Mouse (Mus musculus) forebrain, embryonic 12.5 days (tissue): ENCODE data around the gene Col1a1. TPM values are rescaled to one million over a fixed set of nuclear protein-coding genes. Genes with fewer than 3 reads are reported as not detected.
A peak's percentile ranks its signal among the peaks of the same experiment; 100 is the strongest.

Experiments used
- ATAC-seq: fragments of 200-750 bp; cut with Nextera tagmentation; 2 replicates; pipeline ENCODE4 v1.8.0; 2017; ENCODE audit warnings: moderate TSS enrichment; ENCODE audit not compliant: low FRiP score
- H3K27ac ChIP-seq: fragments of 300-500 bp; sonication (generic); 2 replicates; pipeline ENCODE4 v1.5.1; 2016; ENCODE audit warnings: mild to moderate bottlenecking
- H3K27me3 ChIP-seq: fragments of 300-500 bp; sonication (generic); 2 replicates; pipeline ENCODE4 v1.6.1; 2016; ENCODE audit warnings: mild to moderate bottlenecking
- H3K36me3 ChIP-seq: fragments of 300-500 bp; sonication (generic); replicated peaks from 2 replicates; pipeline ENCODE4 v1.6.1; 2016; ENCODE audit warnings: mild to moderate bottlenecking
- H3K4me1 ChIP-seq: fragments of 300-500 bp; sonication (generic); 2 replicates; pipeline ENCODE4 v1.6.1; 2016
- H3K4me2 ChIP-seq: fragments of 300-500 bp; sonication (generic); 2 replicates; pipeline ENCODE4 v1.6.1; 2016; ENCODE audit warnings: mild to moderate bottlenecking, moderate library complexity
- H3K4me3 ChIP-seq: fragments of 300-500 bp; sonication (generic); replicated peaks from 2 replicates; pipeline ENCODE4 v1.5.1; 2016; ENCODE audit warnings: mild to moderate bottlenecking
- H3K9ac ChIP-seq: fragments of 300-500 bp; sonication (generic); 2 replicates; pipeline ENCODE4 v1.6.1; 2016; ENCODE audit warnings: mild to moderate bottlenecking
- H3K9me3 ChIP-seq: fragments of 300-500 bp; sonication (generic); 2 replicates; pipeline ENCODE4 v1.6.1; 2016
- WGBS: fragments of 180-500 bp; shearing (Covaris S2); methylation state at CpG from one replicate; pipeline ENCODE4 v1.1.7; 2016; 5-methylcytosine and 5-hydroxymethylcytosine counted together
- polyA plus RNA-seq: library from polyadenylated mRNA; unstranded; fragments of >200 nt; fragmentation: Nextera tagmentation; extraction: Ambion mirVana; gene quantifications from 2 replicates; pipeline ENCODE4 v1.2.1, GENCODE M21; 2016

Gene Col1a1
- polyA plus RNA-seq, 1 experiment from 2014 or later = 267 TPM

DNA sequence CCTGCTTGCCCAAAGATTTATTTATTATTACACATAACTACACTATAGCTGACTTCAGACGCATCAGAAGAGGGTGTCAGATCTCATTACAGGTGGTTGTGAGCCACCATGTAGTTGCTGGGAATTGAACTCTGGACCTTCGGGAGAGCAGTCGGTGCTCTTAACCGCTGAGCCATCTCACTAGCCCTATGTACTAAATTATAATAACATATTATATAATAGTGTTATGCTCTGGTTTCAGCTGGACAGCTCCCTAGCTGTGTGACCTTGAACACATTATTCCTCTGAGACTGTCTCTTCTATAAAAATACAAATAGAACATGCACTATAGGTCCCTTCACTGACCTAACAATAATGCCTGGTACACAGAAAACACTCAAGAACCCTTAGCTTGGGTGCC is 11.0 kb upstream of the Col1a1 start:
- H3K9me3 ChIP-seq = no peaks in the 10 kb centered on the region
- no peaks in the 10 kb centered on the region for H3K36me3 ChIP-seq
- H3K9ac ChIP-seq = no peak overlapping the region
- H3K4me2 ChIP-seq = no peak overlapping the region
- peaks cover 8% of the 10 kb centered on the region; the same call in 1 of the 2 replicates for H3K27me3 ChIP-seq
- no peak overlapping the region for H3K27ac ChIP-seq
- no peak overlapping the region for H3K4me3 ChIP-seq
- ATAC-seq = no peak
- WGBS = 95% methylated on average over 4 of the region's 4 CpGs
- H3K4me1 ChIP-seq = peaks cover 17% of the 10 kb centered on the region

DNA sequence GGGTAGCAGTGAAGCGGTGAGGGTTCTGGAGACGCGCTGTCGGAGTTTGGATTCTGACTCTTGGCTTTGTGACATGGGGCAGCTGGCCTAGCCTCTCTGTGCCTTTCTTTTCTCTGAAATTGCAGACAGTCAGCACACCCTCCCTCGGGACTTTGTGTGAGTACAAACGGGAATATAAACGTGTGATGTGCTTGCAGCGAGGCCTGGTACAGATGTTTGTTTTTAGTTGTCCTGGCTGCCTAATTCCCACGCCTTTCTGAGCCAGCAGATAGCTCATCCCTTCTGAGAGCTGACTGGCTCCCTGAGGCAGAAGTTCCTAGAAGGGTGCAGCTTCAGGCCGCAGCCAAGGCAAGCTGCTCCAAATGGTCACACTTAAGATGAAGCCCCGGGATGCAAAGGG is 9.6 kb upstream of the Col1a1 start:
- Histone ChIP-seq H3K4me1 (peaks cover 17% of the 10 kb centered on the region), H3K4me3 (no peak overlapping the region), H3K36me3 (no peaks in the 10 kb centered on the region), H3K4me2 (no peak overlapping the region), H3K9me3 (no peaks in the 10 kb centered on the region), H3K9ac (no peak overlapping the region), H3K27ac (no peak overlapping the region), H3K27me3 (0 out of 2 replicates have a peak, but pooled peaks cover 14% of the 10 kb centered on the region)
- ATAC-seq = no peak
- WGBS = 84% methylated on average over 11 of the region's 11 CpGs

DNA sequence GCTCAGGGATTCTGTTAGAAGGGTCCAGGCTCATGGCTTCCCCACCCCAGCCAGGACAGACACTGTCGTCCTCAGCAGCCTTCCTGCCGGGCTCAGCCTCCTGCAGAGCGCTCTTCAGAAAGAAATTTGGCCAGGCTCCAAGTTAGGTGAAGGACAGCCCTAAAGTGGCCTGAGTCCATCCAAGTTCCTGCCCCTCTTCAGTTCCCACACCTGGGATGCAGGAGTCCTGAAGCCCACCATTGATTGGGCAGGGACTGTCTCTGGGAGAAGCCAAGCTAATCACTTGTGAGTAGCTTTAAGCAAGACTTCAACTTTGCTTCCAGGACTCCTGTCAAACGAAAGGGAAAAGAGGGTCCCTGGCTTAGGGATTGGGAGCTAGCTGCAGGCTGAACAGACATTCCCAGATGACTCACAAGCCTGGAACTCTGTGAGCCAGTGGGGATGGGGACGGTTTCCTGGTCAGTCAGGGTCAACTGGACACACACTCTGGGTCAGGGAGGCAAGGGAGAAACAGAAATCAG is 8.2 kb upstream of the Col1a1 start:
- 27% methylated on average over 5 of the region's 5 CpGs for WGBS
- H3K27ac ChIP-seq = no peak overlapping the region
- H3K36me3 ChIP-seq = no peaks in the 10 kb centered on the region
- H3K9me3 ChIP-seq = no peaks in the 10 kb centered on the region
- H3K27me3 ChIP-seq = peaks cover 26% of the 10 kb centered on the region
- no peak for ATAC-seq
- H3K4me2 ChIP-seq = no peak overlapping the region
- H3K4me3 ChIP-seq = no peak overlapping the region
- H3K9ac ChIP-seq = no peak overlapping the region
- peaks cover 17% of the 10 kb centered on the region for H3K4me1 ChIP-seq

DNA sequence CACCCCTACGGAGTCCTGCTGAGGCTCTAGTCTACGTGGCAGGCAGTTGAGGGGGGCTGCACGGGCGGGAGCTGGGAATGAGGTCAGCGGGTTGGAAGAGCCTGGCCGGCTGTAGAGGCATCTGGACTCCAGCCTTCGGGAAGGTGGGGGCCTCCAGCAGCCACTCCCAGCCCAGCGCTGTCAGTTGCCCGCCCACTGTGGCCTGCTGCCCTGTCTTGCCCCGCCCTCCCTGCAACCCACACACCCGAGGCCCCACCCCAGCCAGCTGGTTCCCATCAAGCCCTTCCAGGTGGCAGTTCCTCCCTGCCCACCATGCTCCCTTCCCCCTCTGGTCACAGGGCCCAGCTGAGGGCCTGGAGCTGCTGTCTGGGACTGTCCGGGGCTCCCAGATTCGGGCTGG is 7.2 kb upstream of the Col1a1 start:
- Histone ChIP-seq H3K36me3 (no peaks in the 10 kb centered on the region), H3K4me2 (peak overlapping the region; percentile 34), H3K27ac (peak overlapping the region; percentile 37; the same call in 1 of the 2 replicates), H3K4me1 (peaks cover 17% of the 10 kb centered on the region), H3K27me3 (peaks cover 36% of the 10 kb centered on the region), H3K9ac (no peak overlapping the region), H3K4me3 (no peak overlapping the region), H3K9me3 (no peaks in the 10 kb centered on the region)
- 6% methylated on average over 13 of the region's 13 CpGs for whole genome bisulfite sequencing
- peak; percentile 87 for ATAC-seq

DNA sequence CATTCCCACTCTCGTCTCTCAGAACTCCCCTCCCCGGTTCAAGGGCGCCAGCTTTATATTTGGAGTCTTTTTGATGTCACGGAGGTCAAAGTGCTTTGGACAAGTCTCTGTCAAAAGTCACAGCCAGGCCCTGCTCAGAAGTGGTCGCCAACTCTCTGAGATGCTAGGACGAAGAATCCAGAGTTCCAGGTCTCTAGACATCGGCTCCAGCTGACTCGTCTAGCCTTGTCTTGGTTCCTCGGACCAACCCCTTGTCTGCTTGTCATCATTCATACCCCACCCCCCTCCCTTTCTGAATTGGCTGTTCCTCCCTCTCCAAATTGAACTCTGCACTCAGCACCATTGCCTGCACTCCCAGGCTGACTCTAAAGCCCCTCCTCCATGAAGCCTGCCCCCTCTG is 6.4 kb upstream of the Col1a1 start:
- WGBS = 60% methylated on average over 9 of the region's 9 CpGs
- Histone ChIP-seq H3K36me3 (no peaks in the 10 kb centered on the region), H3K9me3 (no peaks in the 10 kb centered on the region), H3K27ac (no peak overlapping the region), H3K27me3 (peaks cover 43% of the 10 kb centered on the region), H3K9ac (no peak overlapping the region), H3K4me2 (no peak overlapping the region), H3K4me1 (peaks cover 17% of the 10 kb centered on the region), H3K4me3 (no peak overlapping the region)
- ATAC-seq = no peak

DNA sequence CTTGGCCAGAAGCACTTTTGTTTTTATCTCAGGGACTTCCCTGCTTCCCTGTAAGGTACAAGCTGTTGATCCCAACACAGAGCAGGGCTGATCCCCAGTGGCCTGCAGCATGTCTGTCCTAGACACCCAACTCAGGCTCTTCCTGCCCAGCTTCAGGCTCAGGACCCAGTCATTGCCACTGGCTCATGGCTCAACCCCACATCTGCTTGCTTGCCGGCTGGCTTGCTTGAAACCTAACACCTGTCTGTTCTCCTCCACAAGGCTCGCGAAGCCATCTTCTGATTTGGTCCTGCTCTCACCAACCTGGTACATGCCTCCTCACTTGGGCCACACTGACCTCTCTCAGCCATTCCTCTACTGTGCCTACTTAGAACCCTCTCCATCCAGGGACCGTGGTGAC is 5.9 kb upstream of the Col1a1 start:
- H3K4me3 ChIP-seq = no peak overlapping the region
- H3K4me2 ChIP-seq = no peak overlapping the region
- WGBS = 57% methylated on average over 4 of the region's 4 CpGs
- no peak overlapping the region for H3K9ac ChIP-seq
- ATAC-seq = no peak
- H3K27ac ChIP-seq = no peak overlapping the region
- peaks cover 17% of the 10 kb centered on the region for H3K4me1 ChIP-seq
- H3K36me3 ChIP-seq = no peaks in the 10 kb centered on the region
- no peaks in the 10 kb centered on the region for H3K9me3 ChIP-seq
- H3K27me3 ChIP-seq = peaks cover 49% of the 10 kb centered on the region

DNA sequence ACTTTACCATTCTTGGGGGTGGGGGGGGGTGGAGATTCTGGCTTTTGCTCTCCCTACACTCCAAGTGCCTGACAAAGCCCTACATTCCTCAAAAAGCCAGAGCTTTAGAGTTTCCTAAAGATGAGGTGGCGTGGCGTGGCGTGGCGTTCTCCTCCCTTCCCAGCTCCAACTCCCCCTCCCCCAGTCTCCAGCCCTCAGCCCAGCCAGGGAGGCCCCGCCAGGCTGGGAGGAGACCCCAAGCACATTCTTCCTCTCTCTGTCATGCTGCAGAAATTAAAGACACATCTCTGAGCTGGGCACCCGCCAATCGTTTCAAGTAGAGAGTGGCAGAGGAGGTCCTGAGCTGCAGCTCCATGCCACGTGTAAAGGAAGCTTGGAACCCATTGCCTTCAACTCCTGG is 2.4 kb upstream of the Col1a1 start:
- Histone ChIP-seq H3K27ac (no peak overlapping the region), H3K4me3 (no peak overlapping the region), H3K4me2 (no peak overlapping the region), H3K27me3 (peaks cover 74% of the 10 kb centered on the region), H3K9me3 (no peaks in the 10 kb centered on the region), H3K4me1 (peaks cover 28% of the 10 kb centered on the region), H3K9ac (no peak overlapping the region), H3K36me3 (no peaks in the 10 kb centered on the region)
- ATAC-seq = no peak
- WGBS = 16% methylated on average over 8 of the region's 8 CpGs

DNA sequence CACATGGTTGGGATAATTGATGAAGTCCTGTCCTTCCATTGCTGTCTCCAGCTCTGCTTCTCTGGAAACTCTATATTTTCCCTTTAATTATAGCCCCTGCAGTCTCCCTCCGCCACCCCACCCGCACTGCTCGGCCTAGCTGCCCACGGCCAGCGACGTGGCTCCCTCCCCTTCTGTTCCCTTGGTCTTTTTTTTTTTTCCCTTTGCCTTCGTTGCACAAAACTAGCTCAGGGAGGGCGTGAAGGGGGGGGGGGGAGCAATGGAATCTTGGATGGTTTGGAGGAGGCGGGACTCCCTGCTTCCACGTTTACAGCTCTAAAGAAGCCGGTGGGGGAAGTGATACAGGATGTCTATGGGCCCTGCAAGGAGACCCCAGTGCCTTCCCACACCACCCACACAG is 1.5 kb upstream of the Col1a1 start:
- 24% methylated on average over 11 of the region's 11 CpGs for WGBS
- Histone ChIP-seq H3K4me2 (no peak overlapping the region), H3K27ac (no peak overlapping the region), H3K27me3 (peaks cover 83% of the 10 kb centered on the region), H3K36me3 (no peaks in the 10 kb centered on the region), H3K9me3 (no peaks in the 10 kb centered on the region), H3K9ac (no peak overlapping the region), H3K4me1 (peaks cover 19% of the 10 kb centered on the region), H3K4me3 (no peak overlapping the region)
- ATAC-seq = no peak

DNA sequence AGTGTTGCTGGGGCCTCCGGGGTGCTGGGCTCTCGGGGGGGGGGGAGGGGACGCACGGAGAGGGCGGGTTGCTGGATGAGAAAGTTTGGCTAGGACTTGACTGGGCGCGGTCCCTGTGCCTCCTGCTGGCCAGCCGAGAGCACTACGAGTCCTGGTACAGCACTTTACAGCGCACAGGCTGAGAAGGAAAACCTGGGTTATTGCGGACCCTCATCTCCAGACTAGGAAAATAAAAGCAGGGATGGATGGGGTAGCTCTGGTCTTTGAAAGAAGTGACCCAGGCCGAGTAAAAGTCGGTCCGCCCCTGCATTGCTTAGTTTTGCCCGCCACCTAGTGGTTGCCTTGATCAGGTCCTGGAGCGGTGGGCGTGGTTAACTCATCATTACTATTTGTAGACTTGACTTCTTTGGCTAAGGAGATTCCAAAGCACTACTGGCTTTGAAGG is 849 bp downstream of the Col1a1 start:
- ATAC-seq = peak; percentile 83
- H3K4me3 ChIP-seq = peak overlapping the region; percentile 35
- peaks cover 15% of the 10 kb centered on the region for H3K4me1 ChIP-seq
- peak overlapping the region; percentile 59 for H3K4me2 ChIP-seq
- H3K36me3 ChIP-seq = no peaks in the 10 kb centered on the region
- 0% methylated on average over 17 of the region's 17 CpGs for WGBS
- no peak overlapping the region for H3K27ac ChIP-seq
- 0 out of 2 replicates have a peak overlapping the region, but pooled peaks have one; percentile 17 for H3K9ac ChIP-seq
- H3K27me3 ChIP-seq = peaks cover 98% of the 10 kb centered on the region
- H3K9me3 ChIP-seq = no peaks in the 10 kb centered on the region

DNA sequence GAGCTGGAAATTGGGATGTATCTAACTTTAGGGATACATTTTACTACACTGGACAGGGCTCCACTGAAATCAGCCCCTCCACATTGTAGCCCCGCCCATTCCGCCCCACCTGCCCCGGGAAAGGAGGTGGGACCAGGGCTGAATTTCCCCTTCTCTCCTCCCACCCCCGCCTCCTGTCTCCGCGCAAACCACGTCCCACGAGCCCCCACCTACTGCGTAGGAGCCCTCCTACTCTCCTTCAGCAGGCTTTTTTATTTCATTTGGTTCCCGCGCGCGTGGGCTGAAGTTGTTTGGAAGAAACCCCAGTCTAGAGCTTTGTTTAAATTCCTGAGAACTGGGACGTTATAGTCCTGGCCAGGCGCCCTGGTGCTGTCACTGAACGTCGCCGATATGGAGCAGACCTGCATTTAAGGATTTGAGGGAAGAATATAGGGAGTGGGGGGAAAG is 1.3 kb downstream of the Col1a1 start:
- peak; percentile 31 for ATAC-seq
- no peak overlapping the region for H3K9ac ChIP-seq
- no peaks in the 10 kb centered on the region for H3K9me3 ChIP-seq
- no peak overlapping the region for H3K27ac ChIP-seq
- WGBS = 2% methylated on average over 18 of the region's 18 CpGs
- H3K36me3 ChIP-seq = no peaks in the 10 kb centered on the region
- peaks cover 98% of the 10 kb centered on the region for H3K27me3 ChIP-seq
- H3K4me3 ChIP-seq = peak overlapping the region; percentile 35
- H3K4me2 ChIP-seq = peak overlapping the region; percentile 59
- H3K4me1 ChIP-seq = peaks cover 15% of the 10 kb centered on the region

DNA sequence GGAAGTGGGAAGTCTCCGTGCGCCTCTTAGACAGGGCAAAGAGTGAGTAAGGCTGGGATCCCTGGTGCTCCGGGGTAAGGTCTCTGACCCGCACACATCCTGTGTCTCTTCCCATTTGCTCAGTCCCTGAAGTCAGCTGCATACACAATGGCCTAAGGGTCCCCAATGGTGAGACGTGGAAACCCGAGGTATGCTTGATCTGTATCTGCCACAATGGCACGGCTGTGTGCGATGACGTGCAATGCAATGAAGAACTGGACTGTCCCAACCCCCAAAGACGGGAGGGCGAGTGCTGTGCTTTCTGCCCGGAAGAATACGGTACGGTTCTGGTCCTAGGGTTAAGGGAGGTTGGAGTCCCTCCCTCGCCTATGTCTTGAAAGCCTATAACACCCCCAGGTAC is 1.8 kb downstream of the Col1a1 start:
- peaks cover 15% of the 10 kb centered on the region for H3K4me1 ChIP-seq
- peak; percentile 18; the same call in 1 of the 2 replicates for ATAC-seq
- peaks cover 97% of the 10 kb centered on the region for H3K27me3 ChIP-seq
- no peaks in the 10 kb centered on the region for H3K9me3 ChIP-seq
- peak overlapping the region; percentile 59 for H3K4me2 ChIP-seq
- WGBS = under 1% methylated on average over 15 of the region's 15 CpGs
- no peak overlapping the region for H3K27ac ChIP-seq
- H3K4me3 ChIP-seq = peak overlapping the region; percentile 35
- no peak overlapping the region for H3K9ac ChIP-seq
- no peaks in the 10 kb centered on the region for H3K36me3 ChIP-seq

DNA sequence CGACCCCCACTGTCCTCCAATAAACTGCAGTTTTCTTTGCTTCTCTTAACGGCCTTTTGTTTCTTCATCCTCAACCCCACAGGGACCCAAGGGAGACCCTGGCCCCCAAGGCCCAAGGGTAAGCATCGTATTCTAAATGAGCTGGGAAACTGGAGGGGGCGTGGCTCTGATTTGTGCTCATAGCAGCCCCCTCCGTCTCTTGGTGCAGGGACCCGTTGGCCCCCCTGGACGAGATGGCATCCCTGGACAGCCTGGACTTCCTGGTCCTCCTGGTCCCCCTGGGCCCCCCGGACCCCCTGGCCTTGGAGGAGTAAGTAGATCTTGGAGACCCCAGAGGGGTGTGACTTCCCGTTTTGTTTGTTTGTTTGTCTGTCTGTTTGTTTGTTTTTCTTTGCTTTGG is 2.3 kb downstream of the Col1a1 start:
- Histone ChIP-seq H3K4me2 (peak overlapping the region; percentile 59; the same call in 1 of the 2 replicates), H3K4me1 (peaks cover 15% of the 10 kb centered on the region), H3K36me3 (no peaks in the 10 kb centered on the region), H3K9me3 (no peaks in the 10 kb centered on the region), H3K4me3 (0 out of 2 replicates have a peak overlapping the region, but pooled peaks have one; percentile 35), H3K27me3 (peaks cover 97% of the 10 kb centered on the region), H3K9ac (no peak overlapping the region), H3K27ac (no peak overlapping the region)
- WGBS = 24% methylated on average over 9 of the region's 9 CpGs
- no peak for ATAC-seq

DNA sequence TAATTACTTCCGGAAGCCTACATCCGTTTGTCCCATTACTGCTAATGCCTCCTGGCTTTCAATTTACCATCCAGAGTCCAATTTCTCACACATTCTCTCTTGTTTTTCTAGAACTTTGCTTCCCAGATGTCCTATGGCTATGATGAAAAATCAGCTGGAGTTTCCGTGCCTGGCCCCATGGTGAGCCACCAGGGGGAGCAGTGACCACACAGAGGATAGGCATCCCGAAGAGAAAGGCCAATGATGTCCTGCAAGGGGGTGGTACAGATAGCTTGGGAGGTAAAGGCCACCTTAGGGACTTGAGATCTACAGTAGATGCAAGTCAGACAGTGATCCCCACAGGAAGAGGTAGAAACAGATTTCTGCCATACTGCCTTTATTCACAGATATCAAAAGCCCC is 3.3 kb downstream of the Col1a1 start:
- 19% methylated on average over 4 of the region's 4 CpGs for WGBS
- Histone ChIP-seq H3K36me3 (no peaks in the 10 kb centered on the region), H3K4me3 (no peak overlapping the region), H3K27ac (no peak overlapping the region), H3K9ac (no peak overlapping the region), H3K4me1 (peaks cover 15% of the 10 kb centered on the region), H3K9me3 (no peaks in the 10 kb centered on the region), H3K27me3 (peaks cover 87% of the 10 kb centered on the region), H3K4me2 (no peak overlapping the region)
- no peak for ATAC-seq
